Mouse (Mus musculus): ENCODE measurements around the gene Ccdc78. TPM values are rescaled to one million over a fixed set of nuclear protein-coding genes. Genes with fewer than 3 reads are reported as not detected.

The Ccdc78 gene
- total RNA-seq, 2 experiments from 2014 or later: 0.49 to 0.51 TPM

GRCm38 (mm10) chr17:25786781-25787504 lies 563 bp downstream of the Ccdc78 start:
- TF ChIP-seq CTCF (conservative IDR thresholded peaks at IDR 0.05): no peak
- no peak for DNase-seq (ENCODE audit: low spot score in 2 of 2)
- H3K27ac ChIP-seq: no peak overlapping the region
- no peak overlapping the region for H3K4me3 ChIP-seq

- TF ChIP-seq CTCF (conservative IDR thresholded peaks at IDR 0.05): peak; percentile 33
These were observed 5.0 kb downstream of the Ccdc78 start for GRCm38 (mm10) chr17:25791320-25791842.

DNA sequence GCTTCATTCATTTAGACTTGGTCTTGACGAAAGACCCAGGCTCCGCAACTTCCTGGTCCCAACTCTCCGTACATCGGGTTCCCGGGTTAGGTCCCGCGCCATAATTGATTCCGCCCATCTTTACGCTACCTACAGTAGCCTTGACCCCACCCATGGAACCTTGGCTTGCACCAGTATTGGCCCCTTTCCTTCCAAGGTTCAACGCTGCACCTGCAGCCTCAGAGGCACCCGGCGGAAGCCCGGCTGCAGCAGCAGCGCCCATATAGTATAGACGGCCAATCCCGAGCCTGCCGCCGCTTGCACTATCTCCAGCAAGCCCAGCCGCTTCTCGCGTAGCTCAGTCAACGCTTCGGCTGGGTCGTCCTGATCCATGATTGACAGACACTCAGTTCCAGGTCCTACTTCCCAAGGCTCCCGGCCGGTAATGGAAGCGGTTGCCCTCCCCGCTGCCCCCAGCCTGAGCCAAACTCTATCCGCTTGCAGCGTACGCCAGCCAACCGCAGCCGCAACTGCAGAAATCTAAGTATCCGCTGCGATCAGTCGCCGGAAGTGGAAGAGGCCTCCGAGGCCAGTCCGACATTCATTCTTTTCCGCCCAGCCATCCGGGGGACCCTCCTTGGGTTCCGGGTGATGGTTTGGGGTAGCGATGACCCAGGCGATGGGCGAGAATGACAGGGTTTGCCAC lies 5.6 kb downstream of the Ccdc78 start:
- H3K27ac ChIP-seq: peak overlapping the region; percentile 95
- no peak for TF ChIP-seq CTCF (conservative IDR thresholded peaks at IDR 0.05)
- peak overlapping the region; percentile 88 for H3K4me3 ChIP-seq
- peak; percentile 87 to 89 for DNase-seq (ENCODE audit: low spot score in 2 of 2)

More at GRCm38 (mm10) chr17:25791320-25791842, 5.0 kb downstream of the Ccdc78 start:
- Histone ChIP-seq H3K4me3 (peak overlapping the region; percentile 88), H3K27ac (peak overlapping the region; percentile 95)
- no peak for DNase-seq (ENCODE audit: low spot score in 2 of 2)

GRCm38 (mm10) chr17:25792615-25793014 lies 6.2 kb downstream of the Ccdc78 start, which contains the start of gene Fam173a:
Gene Fam173a (minus strand): TSS chr17:25792901.
- peak in 1 of 2 experiments; percentile 62 for DNase-seq (ENCODE audit: low spot score in 2 of 2)
- peak within 1 kb of the TSS; percentile 95 for H3K27ac ChIP-seq
- H3K4me3 ChIP-seq: peak within 1 kb of the TSS; percentile 88
- TF ChIP-seq CTCF (conservative IDR thresholded peaks at IDR 0.05): no peak

DNA sequence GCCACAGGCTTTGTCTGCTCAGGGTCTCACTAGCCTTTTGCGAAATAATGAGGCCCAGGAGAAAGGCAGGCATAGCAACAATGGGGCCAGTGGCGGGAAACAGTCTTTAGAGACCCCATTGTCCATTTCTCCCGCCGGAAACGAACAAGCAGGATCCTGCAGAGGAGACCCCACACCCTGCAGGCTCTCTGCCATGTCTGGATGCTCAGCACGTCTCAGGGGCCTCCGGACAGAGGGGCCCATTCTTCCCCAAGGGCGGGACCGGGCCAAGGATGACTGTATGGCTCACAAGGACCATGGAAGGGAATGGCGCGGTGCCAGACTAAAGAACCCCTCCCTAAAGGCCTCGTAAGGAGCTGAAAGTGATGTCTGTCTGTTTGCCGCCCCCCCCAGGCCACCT lies 7.8 kb downstream of the Ccdc78 start:
- H3K27ac ChIP-seq: peak overlapping the region; percentile 95
- no peak for TF ChIP-seq CTCF (conservative IDR thresholded peaks at IDR 0.05)
- no peak overlapping the region; the same call in 1 of the 2 replicates for H3K4me3 ChIP-seq
- no peak for DNase-seq (ENCODE audit: low spot score in 2 of 2)

DNA sequence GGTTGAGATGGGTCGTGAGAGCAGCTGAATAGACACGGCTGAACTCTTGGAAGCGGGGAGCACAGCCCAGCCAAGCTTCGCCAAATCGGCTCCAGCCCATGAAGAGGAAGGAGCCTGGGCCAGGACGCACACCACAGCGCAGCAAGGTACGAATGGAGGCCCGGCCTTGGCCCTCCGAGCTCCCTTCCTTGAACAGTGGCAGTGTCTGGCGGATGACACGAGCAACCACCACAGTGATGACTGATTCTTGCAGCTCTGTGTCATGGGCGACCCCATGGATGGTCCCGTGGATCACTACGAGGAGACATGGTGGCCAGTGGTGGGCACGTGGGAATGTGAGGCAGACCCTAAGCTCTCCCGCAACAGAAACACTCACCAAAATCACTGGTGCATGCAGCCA lies 8.6 kb downstream of the Ccdc78 start:
- Histone ChIP-seq H3K4me3 (peak overlapping the region; percentile 41), H3K27ac (peak overlapping the region; percentile 95)
- TF ChIP-seq CTCF (conservative IDR thresholded peaks at IDR 0.05): no peak
- DNase-seq (ENCODE audit: low spot score in 2 of 2): no peak

DNA sequence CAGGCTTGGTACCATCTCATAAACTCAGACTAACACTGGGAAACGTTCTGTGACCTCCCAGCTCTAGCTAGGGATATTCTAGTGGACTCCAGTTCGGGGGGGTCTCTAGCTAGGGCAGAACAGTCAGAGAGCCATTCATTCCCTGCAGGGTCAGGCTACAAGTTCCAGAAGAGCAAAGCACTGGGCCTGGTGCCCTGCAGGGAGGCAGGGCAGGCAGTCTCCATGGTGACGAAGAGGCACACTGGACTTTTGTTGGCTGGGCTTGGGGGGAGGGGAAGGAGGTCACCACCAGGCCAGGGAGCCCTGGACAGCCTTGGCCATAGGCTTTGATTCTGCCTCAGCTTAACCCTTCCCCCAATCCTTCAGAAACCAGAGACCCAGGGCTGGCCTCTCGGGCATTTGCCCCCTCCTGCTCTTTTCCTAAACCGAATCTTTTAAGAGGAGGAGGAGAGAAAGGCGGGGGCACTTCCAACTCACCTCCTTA lies 9.3 kb downstream of the Ccdc78 start, which contains the start of gene AC134908.4:
Gene AC134908.4 (minus strand): TSS at position 51 of the 484 bp plus-strand sequence.
- peak; percentile 62 to 82 for DNase-seq (ENCODE audit: low spot score in 2 of 2)
- Histone ChIP-seq H3K27ac (peak within 1 kb of the TSS; percentile 95), H3K4me3 (peak within 1 kb of the TSS; percentile 64)
- TF ChIP-seq CTCF (conservative IDR thresholded peaks at IDR 0.05): no peak

DNA sequence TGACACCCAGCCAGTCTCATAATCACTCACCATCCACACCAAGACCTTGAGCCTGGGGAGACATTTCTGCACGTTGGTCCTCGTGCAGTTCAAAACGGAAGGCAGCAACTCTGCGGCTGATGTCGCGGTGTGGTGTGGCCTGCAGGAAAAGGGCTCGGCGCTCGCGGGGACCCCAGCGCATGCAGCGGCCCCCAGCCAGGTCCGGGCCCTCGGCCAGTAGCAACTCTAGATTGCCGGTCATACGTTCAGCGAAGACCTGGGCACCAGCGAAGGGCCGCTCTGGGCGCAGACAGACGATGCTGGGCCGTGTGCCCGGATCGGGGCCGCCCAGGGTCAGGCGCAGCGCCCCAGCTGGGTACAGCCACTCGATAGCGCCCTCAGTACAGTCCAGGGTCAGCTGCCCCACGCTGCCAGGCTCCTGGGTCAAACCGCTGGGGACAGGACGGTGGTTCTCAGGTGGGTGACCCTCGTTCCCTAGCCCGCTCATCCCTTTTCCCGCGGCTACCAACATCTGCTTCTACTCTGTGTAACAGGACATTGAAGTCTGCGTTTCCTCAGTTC lies 9.9 kb downstream of the Ccdc78 start:
- no peak for TF ChIP-seq CTCF (conservative IDR thresholded peaks at IDR 0.05)
- Histone ChIP-seq H3K27ac (peak overlapping the region; percentile 95), H3K4me3 (peak overlapping the region; percentile 64)
- no peak for DNase-seq (ENCODE audit: low spot score in 2 of 2)

DNA sequence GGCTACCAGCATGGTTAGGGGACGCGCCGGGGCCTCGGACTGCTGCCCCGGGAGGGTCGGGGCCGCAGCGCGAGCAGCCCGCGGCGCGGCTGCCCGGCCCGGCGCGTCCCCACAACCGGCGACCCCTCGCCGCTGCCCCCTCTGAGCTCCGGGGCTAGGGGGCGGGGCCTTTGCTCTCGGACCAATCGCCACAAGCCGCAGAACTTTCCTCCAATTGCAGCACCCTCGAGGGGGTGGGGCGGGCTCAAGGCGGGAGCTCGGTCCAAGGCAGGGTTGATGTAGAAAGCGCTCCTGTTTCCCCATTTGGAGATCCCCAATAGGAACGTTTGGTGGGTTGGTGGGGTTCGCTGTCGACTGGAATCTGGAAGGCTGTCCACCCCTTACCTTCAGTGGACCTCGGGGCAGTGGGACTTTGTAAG lies 10.6 kb downstream of the Ccdc78 start, which contains the start of gene Metrn:
Gene Metrn (minus strand): TSS at position 186 of the 419 bp plus-strand sequence.
- H3K27ac ChIP-seq: peak within 1 kb of the TSS; percentile 95
- H3K4me3 ChIP-seq: peak within 1 kb of the TSS; percentile 64
- DNase-seq (ENCODE audit: low spot score in 2 of 2): peak; percentile 73 to 74
- no peak for TF ChIP-seq CTCF (conservative IDR thresholded peaks at IDR 0.05)

DNA sequence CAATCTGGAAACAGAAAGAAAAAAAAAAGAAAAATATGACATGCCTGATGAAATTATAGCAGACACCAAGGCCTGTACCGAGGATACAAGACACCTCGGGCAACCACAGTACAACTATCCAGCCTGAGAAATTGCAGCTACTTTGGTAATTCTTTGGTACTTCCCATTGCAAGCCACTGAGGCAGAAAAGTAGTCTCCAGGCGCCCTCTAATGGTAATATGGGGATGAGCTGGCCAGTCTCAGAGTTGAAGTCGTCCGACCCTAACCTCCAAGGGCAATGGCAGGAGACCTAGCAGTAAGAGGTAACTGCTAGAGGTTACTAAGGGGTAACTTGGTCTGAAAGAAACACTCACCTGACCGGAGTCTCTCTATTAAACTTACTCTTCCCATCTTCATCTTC lies 14.6 kb downstream of the Ccdc78 start:
- no peak overlapping the region for H3K4me3 ChIP-seq
- peak; percentile 75 to 77 for DNase-seq (ENCODE audit: low spot score in 2 of 2)
- peak overlapping the region; percentile 99 for H3K27ac ChIP-seq
- TF ChIP-seq CTCF (conservative IDR thresholded peaks at IDR 0.05): peak; percentile 95

GRCm38 (mm10) chr17:25802825-25803517 lies 16.6 kb downstream of the Ccdc78 start:
- TF ChIP-seq CTCF (conservative IDR thresholded peaks at IDR 0.05): no peak
- peak; percentile 86 to 94 for DNase-seq (ENCODE audit: low spot score in 2 of 2)
- Histone ChIP-seq H3K27ac (peak overlapping the region; percentile 99), H3K4me3 (peak overlapping the region; percentile 50)

DNA sequence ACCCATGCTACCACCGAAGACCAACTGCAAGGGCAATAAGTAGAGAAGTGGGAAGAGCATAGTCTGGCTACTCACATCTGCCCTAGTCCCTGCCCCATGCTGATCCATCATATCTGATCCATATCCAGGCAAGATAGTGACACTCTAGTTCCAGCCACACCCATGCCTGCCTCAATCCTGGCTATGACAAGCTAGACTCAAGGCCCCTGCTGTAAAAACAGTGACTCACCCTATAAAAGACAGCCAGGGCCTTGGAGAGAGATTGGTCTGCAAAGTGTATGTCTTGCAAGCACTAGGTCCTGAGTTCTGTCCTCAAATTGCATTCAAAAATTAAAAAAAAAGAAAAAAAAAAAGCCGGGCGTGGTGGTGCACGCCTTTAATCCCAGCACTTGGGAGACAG lies 20.1 kb downstream of the Ccdc78 start:
- H3K27ac ChIP-seq: no peak overlapping the region
- DNase-seq (ENCODE audit: low spot score in 2 of 2): no peak
- no peak for TF ChIP-seq CTCF (conservative IDR thresholded peaks at IDR 0.05)
- H3K4me3 ChIP-seq: no peak overlapping the region
